Mouse (Mus musculus): ENCODE measurements around the gene C1qtnf1. TPM values are rescaled to one million over a fixed set of nuclear protein-coding genes. Genes with fewer than 3 reads are reported as not detected.

The C1qtnf1 gene
- not detected for polyA plus RNA-seq (2017; shearing (Covaris generic))

GRCm38 (mm10) chr11:118427986-118428385 is at the start of gene C1qtnf1:
Gene C1qtnf1 (plus strand): TSS chr11:118428203.

DNA sequence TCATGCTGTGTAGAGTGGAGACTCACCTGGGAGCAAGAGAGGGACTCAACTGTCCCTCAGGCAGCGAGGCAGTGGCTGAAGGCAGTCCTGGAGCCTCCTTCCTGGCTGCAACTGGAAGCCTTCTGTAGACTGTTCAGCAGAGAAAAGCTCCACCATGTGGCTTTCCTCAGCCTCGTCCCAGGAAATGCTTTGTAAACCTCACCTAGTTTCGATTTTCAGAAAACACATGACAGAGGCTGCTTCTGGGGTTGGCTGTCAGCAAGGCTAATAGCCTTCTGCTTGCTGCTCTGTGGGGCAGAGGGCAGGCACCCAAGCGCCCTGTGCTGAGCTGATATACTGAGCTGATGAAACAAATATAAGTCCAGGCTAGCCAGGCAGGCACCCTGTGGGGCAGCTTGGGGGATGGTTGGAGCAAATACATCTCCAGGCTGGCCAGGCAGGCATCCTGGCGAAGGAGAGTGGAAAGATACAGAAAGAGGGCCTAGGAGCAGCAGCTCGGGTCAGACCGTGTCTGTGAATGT is 26.2 kb upstream of the C1qtnf1 start, which contains the start of gene Lgals3bp:
Gene Lgals3bp, minus strand, starts transcription at position 333 of the 521 bp plus-strand sequence.

GRCm38 (mm10) chr11:118418834-118419504 is 9.0 kb upstream of the C1qtnf1 start, which contains the start of gene Cant1:
Gene Cant1 (minus strand): TSS chr11:118419086.

GRCm38 (mm10) chr11:118476396-118477373 is 48.7 kb downstream of the C1qtnf1 start, which contains the start of gene Engase:
Gene Engase (plus strand): TSS chr11:118476829.

Other genes with a start within 250 kb of the C1qtnf1 start
- 291 TPM for gene Cyth1, start 179.6 kb upstream of the C1qtnf1 start, polyA plus RNA-seq (2017; shearing (Covaris generic))
- 32.2 TPM for gene Usp36, start 138.0 kb upstream of the C1qtnf1 start, polyA plus RNA-seq (2017; shearing (Covaris generic))
- gene Cep295nl, start 85.7 kb upstream of the C1qtnf1 start, polyA plus RNA-seq (2017; shearing (Covaris generic)): not detected
- 3.0 TPM for gene Timp2, start 72.5 kb upstream of the C1qtnf1 start, polyA plus RNA-seq (2017; shearing (Covaris generic))
- 149 TPM for gene Lgals3bp, start 26.1 kb upstream of the C1qtnf1 start, polyA plus RNA-seq (2017; shearing (Covaris generic))
- gene Cant1, start 9.1 kb upstream of the C1qtnf1 start, polyA plus RNA-seq (2017; shearing (Covaris generic)): 54.1 TPM
- gene Engase, start 48.6 kb downstream of the C1qtnf1 start, polyA plus RNA-seq (2017; shearing (Covaris generic)): 13.1 TPM

Measured in activated CD4-positive, CD25-positive, alpha-beta regulatory T cell, adult 9 weeks (primary cell).